Mouse (Mus musculus): Measurements from ENCODE around the gene Tmem174. TPM values are rescaled to one million over a fixed set of nuclear protein-coding genes. Genes with fewer than 3 reads are reported as not detected.

The Tmem174 gene
- total RNA-seq (2017), result not detected in 2 replicates

DNA sequence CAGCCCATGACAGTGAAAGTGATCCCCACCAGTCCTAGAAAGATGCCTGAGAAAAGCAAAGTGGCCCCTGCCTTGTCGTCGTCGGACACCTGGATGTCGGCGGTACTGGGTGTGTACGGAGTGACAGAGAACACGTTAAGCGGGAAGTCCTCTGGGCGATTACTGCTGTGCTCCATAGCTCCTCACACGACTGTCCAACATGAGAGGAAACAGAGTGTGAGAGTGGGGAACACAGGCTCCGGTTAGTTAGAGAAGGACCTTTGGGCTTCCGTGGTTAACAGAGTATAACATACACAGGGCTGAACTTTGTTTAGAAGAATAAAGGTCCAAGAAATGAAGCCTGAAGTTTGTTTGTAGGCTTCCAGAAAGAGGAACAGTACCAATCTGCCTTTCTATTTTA is at the start of gene Tmem174:
Tmem174 (minus strand) TSS at position 266 of the 400 bp plus-strand sequence.
- no peak for ATAC-seq (replicated peaks in 1 of 2; ENCODE audit: insufficient read depth in 1 of 2, low FRiP score in 2 of 2, low TSS enrichment in 1 of 2, low read depth in 1 of 2, poor library complexity in 2 of 2, severe bottlenecking in 2 of 2)

DNA sequence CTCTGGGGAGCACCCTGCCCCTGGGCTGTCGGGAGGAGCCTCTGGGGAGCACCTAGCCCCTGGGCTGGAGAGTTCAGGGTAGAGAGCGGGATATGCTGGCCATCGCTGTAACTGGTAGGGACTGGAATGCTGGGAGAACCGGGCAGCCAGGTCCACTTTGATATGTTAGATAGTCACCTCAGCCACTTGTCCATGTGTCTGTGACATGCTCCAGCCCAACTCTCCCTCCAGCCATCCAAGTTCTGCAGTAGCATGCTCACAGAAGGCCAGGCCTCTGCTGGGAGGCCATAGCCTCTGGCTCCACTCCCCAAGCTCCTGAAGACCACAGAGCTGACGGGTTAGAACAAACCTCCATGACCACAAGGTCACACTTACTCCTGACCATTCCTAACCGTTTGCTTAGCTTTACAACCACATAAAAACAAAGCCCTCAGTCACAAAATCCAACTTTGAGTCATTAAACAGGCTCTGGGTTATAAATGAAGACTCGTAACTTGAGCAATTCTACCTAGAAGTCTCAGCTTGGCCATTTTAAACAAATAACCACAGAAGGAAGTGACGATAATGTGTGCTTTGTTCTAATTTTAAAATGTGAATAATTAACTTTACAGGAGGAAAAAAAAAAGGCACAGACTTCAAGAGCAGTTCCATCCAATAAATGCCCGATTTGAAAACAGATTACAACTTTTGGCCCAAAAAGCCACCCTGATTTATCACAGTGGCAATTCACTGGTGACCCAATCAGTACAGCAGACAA is 47.1 kb upstream of the Tmem174 start:
- ATAC-seq (replicated peaks in 1 of 2; ENCODE audit: insufficient read depth in 1 of 2, low FRiP score in 2 of 2, low TSS enrichment in 1 of 2, low read depth in 1 of 2, poor library complexity in 2 of 2, severe bottlenecking in 2 of 2), result no peak

GRCm38 (mm10) chr13:98683412-98683811 is 46.2 kb upstream of the Tmem174 start:
- ATAC-seq (replicated peaks in 1 of 2; ENCODE audit: insufficient read depth in 1 of 2, low FRiP score in 2 of 2, low TSS enrichment in 1 of 2, low read depth in 1 of 2, poor library complexity in 2 of 2, severe bottlenecking in 2 of 2), result no peak

DNA sequence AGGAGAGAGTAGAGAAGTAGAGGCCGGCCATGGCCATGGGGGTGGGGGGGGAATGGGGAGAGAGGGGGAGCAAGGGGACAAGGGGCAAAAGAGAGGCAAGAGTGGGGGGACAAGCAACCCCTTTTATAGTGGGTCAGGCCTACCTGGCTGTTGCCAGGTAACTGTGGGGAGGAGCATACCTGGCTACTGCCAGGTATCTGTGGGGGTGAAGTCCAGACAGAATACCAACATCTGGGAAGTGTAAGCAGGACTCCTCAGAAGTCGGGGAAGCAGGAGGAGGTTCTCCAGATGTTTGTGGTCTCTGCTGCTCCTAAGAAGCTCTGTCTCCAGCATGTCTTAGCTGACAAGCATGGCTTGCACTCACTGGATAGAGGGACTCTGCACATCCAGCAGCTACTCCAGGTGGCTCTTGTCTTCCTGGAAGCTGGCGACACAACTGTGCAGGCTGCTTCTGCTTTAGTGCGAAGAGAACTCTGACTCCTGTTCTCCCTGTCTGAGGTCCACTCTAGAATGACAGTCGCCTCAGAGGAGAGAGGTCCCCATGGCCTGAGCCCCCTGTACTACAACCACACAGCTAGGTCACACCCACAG is 43.4 kb upstream of the Tmem174 start:
- no peak for ATAC-seq (replicated peaks in 1 of 2; ENCODE audit: insufficient read depth in 1 of 2, low FRiP score in 2 of 2, low TSS enrichment in 1 of 2, low read depth in 1 of 2, poor library complexity in 2 of 2, severe bottlenecking in 2 of 2)

DNA sequence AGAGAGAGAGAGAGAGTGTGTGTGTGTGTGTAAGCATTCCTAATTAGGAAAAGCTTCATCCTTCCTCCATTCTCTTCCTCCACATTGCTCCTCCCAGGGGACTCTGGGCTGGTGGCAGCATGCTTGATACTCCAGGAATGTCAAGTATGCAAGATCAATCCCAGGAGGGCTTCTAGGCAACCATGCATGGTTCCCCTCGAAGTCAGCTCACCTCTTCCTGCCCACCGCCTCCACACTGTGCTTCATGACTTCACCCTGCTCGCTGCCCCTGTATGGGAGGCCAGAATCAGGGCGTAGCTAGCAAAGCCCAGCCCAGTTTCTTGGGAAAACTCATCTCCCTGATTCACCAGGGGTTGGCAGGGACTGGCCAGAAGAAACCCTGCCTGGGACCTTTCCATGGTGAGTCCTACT is 42.4 kb upstream of the Tmem174 start:
- ATAC-seq (replicated peaks in 1 of 2; ENCODE audit: insufficient read depth in 1 of 2, low FRiP score in 2 of 2, low TSS enrichment in 1 of 2, low read depth in 1 of 2, poor library complexity in 2 of 2, severe bottlenecking in 2 of 2), result no peak

DNA sequence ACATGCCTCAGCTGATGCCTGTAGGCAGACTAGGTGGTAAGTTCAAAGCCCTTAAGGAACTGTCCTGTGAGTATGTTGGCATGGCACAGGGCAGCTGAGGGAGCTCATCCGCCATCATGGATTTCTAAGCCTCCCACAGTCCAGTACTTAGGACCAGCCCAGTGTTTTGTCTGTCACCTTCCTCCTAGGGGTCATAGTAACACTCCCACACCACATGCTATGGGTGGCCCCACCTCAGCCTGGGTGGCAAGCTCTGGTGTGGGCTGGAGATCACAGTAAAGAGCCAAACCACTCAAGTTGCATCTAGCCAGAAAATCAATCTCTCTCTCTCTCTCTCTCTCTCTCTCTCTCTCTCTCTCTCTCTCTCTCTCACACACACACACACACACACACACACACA is 42.0 kb upstream of the Tmem174 start:
- ATAC-seq (replicated peaks in 1 of 2; ENCODE audit: insufficient read depth in 1 of 2, low FRiP score in 2 of 2, low TSS enrichment in 1 of 2, low read depth in 1 of 2, poor library complexity in 2 of 2, severe bottlenecking in 2 of 2), result no peak

DNA sequence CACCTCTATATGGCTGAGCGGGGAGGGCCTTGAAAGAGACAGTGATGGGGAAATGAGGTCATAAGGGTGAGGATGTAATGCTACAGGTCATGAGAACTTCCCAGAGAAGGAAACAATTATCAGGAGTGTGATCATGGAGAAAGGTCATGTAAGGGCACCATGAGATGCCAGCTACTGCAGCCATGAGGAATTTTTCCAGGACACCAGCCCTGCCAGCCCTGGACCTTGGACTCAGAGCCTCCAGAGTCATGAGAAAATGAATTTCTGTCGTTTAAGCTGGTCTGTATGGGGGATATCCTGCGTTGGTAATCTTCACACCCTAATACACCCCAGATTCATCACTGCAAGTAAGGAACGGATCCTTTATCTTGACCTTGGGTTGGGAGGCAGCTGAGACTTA is 36.7 kb upstream of the Tmem174 start:
- ATAC-seq (replicated peaks in 1 of 2; ENCODE audit: insufficient read depth in 1 of 2, low FRiP score in 2 of 2, low TSS enrichment in 1 of 2, low read depth in 1 of 2, poor library complexity in 2 of 2, severe bottlenecking in 2 of 2), result no peak

GRCm38 (mm10) chr13:98669296-98669695 is 32.1 kb upstream of the Tmem174 start:
- no peak for ATAC-seq (replicated peaks in 1 of 2; ENCODE audit: insufficient read depth in 1 of 2, low FRiP score in 2 of 2, low TSS enrichment in 1 of 2, low read depth in 1 of 2, poor library complexity in 2 of 2, severe bottlenecking in 2 of 2)

DNA sequence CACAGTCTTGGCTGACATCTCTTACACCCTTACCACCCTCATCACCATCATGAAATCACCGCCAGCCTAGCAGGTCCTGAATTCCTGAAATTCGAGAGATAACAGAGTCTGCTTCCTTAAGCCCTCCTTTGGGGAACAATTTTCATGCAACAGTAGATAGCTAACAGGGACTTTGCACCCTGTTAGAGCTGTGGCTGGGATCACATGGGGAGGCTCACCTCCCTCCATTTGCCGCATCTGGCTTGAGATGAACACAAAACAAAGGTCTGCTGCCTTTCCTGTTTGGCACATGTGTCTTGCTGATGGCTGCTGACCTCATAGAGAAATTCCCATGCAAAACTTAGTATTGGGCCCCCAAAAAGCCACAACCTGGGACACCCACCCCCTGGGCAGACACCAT is 30.1 kb upstream of the Tmem174 start:
- ATAC-seq (replicated peaks in 1 of 2; ENCODE audit: insufficient read depth in 1 of 2, low FRiP score in 2 of 2, low TSS enrichment in 1 of 2, low read depth in 1 of 2, poor library complexity in 2 of 2, severe bottlenecking in 2 of 2), result no peak

- ATAC-seq (replicated peaks in 1 of 2; ENCODE audit: insufficient read depth in 1 of 2, low FRiP score in 2 of 2, low TSS enrichment in 1 of 2, low read depth in 1 of 2, poor library complexity in 2 of 2, severe bottlenecking in 2 of 2), result no peak
These were observed 28.0 kb upstream of the Tmem174 start for GRCm38 (mm10) chr13:98665240-98665639.

DNA sequence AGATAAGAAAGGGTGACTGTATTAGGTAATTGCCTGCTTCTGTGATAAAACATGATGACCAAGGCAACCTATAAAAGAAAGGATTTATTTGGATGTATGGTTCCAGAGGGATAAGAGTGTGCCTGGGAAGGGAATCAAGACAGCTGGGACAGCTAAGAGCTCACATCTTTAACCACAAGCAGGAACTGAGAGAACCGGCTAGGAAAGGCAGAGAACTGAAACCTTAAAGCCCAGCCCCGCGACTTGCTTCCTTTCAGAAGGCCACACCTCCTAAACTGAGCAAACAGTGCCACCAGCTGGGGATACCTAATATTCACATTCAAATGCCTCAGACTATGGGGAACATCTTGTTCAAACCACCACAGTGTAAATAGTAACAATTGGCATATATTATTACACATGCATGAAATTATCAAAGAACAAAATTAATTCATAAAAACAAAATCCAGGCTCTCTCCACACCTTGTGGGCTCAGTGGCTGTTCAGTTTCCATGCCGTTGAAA is 25.0 kb upstream of the Tmem174 start:
- ATAC-seq (replicated peaks in 1 of 2; ENCODE audit: insufficient read depth in 1 of 2, low FRiP score in 2 of 2, low TSS enrichment in 1 of 2, low read depth in 1 of 2, poor library complexity in 2 of 2, severe bottlenecking in 2 of 2), result no peak

DNA sequence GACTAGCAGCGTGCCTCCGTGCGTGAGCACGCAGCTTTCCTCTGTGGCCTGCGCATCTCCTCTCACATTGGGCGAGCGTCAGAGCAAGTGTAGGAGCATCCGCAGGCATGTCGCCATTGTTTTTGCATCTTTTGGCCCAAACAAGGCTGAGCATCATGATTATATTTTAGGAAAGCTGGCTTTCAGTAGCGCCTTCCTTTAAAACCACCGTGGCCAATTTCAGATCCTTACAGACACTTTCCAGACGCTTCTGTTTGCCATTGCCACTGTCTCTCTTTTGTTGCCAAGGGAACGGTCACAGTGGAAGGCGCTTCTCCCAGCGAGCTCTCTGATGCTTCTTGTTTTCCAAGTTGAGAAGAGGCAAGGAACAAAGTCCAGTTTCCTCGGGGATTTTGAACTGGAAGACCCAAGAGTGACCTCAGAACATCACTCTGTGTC is 18.8 kb upstream of the Tmem174 start:
- no peak for ATAC-seq (replicated peaks in 1 of 2; ENCODE audit: insufficient read depth in 1 of 2, low FRiP score in 2 of 2, low TSS enrichment in 1 of 2, low read depth in 1 of 2, poor library complexity in 2 of 2, severe bottlenecking in 2 of 2)

DNA sequence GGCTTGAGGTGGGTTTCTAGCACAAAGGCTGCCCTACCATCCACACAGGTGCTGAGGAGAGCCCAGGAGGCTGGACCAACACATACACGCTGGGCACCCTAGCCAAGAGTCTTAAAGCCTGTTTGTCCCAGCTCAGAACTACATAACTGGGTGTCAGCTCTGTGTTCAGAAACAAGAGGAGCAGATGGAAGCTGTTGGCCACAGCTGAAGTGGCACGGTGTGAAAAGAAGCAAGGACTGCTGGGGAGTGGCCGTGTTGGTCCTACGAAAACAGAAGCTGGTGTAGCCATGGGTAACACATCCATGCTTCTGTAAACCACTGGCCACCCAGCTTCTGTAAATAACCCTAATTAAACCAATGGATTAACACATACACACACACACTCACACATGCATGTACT is 18.1 kb upstream of the Tmem174 start:
- ATAC-seq (replicated peaks in 1 of 2; ENCODE audit: insufficient read depth in 1 of 2, low FRiP score in 2 of 2, low TSS enrichment in 1 of 2, low read depth in 1 of 2, poor library complexity in 2 of 2, severe bottlenecking in 2 of 2), result no peak

GRCm38 (mm10) chr13:98654129-98654939 is 17.1 kb upstream of the Tmem174 start:
- ATAC-seq (replicated peaks in 1 of 2; ENCODE audit: insufficient read depth in 1 of 2, low FRiP score in 2 of 2, low TSS enrichment in 1 of 2, low read depth in 1 of 2, poor library complexity in 2 of 2, severe bottlenecking in 2 of 2), result no peak

DNA sequence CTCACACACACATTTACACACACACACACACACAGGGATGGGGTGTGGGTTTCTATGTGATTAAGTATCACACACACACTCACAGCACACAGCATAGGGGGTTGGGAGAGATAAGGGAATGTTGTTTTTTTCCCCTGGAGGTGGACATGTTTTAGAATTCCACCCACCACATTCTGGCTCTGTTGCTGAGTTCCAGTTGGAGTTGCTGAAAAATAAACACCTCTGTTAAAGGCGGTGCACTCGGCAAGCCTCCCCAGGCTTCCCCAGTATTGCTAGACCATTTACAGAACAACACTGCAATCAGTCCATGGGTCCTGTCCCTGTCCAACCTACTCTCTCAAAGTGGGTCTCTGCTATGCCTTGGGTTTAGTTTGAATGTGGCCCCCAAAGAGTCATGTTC is 15.0 kb upstream of the Tmem174 start:
- ATAC-seq (replicated peaks in 1 of 2; ENCODE audit: insufficient read depth in 1 of 2, low FRiP score in 2 of 2, low TSS enrichment in 1 of 2, low read depth in 1 of 2, poor library complexity in 2 of 2, severe bottlenecking in 2 of 2), result no peak

GRCm38 (mm10) chr13:98651228-98651977 is 14.2 kb upstream of the Tmem174 start:
- ATAC-seq (replicated peaks in 1 of 2; ENCODE audit: insufficient read depth in 1 of 2, low FRiP score in 2 of 2, low TSS enrichment in 1 of 2, low read depth in 1 of 2, poor library complexity in 2 of 2, severe bottlenecking in 2 of 2), result no peak

DNA sequence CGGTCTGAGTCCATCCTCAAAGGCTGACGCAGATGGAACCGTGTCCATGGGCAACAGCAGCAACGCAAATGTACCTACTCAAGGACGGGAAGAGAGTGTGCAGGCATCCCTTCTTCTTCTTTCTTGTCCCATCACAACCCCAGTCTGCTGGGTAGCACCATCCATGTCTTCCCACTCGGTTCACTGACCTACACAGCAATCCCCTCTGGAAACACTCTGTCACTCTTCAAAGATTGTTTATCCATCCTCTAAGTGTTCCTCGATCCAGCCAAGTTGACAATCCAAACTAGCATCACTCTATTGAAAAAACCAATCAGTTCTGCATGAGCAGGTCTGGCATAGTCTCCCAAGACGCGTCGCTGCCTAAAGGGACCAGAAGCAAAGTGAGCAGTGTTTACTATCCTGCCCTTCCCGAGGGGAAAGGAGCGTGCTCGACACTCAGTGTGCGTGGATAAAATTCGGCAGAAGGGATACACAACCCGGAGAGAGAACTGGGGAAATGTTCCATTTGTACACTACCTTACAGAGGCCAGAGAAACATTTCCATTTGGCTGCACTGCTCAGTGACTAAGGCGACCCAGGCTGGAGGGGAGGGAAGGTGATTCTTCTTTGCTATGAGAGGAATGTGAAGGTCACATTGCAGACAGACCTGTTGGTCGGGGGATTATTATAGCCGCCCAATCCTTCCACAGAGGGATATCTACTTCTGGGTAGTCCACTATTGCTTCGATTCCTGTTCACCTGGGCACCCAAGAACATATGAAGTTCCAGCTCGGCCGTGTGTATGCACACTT is 10.8 kb upstream of the Tmem174 start:
- ATAC-seq (replicated peaks in 1 of 2; ENCODE audit: insufficient read depth in 1 of 2, low FRiP score in 2 of 2, low TSS enrichment in 1 of 2, low read depth in 1 of 2, poor library complexity in 2 of 2, severe bottlenecking in 2 of 2), result no peak
